20 mouse cellular contexts compared by ENCODE assay signal in the genomic region with DNA sequence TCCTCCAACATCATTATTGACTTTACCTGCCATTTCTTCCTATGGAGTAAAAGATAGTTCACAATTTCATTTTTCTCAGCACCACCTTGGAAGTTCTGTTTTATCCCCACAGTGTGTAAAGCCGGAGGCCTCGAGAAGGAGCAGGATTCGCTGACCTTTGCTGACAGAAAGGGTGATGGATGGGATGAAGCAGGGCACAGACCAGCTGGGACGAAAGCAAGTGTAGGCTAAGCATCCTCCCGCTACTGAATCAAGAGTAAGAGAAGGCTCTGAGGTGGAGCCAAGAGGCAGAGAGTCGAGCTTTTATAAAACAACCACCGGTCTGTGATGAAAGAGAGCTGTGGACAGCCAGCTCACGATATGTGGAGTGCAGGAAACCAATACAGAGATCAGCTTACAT.
"Had no signal": no experiment of that assay in that cellular context is flagged by ENCODE, and none has a peak within 500 bp of the region (broad histone marks: within the 10 kb centered on the region; RNA-seq: fewer than 3 reads in every experiment).

No protein-coding gene starts in this region.

- H3K4me2 ChIP-seq: kidney, embryonic 15.5 days; liver, embryonic 13.5 days; midbrain, embryonic 13.5 days had no signal

- ATAC-seq: midbrain, embryonic 13.5 days; midbrain, embryonic 16.5 days had no signal

- DNase-seq: kidney, adult 8-10 months; kidney, postnatal 10 days; kidney, postnatal 36 days; layer of hippocampus, postnatal 36 days; liver, embryonic 13.5 days; lung, adult 2 months; lung, postnatal 14 days; lung, postnatal 4 days; right cerebral cortex, adult 18-20 months; right cerebral cortex, postnatal 14 days; right cerebral cortex, postnatal 4 days; thymus, adult 2 months; thymus, postnatal 14 days; thymus, postnatal 4 days had no signal

- H3K27ac ChIP-seq: kidney, embryonic 15.5 days; left cerebral cortex, adult 2 months; liver, embryonic 13.5 days; midbrain, embryonic 13.5 days; stomach, postnatal 0 days had no signal

- H3K4me3 ChIP-seq: kidney, embryonic 15.5 days; left cerebral cortex, adult 2 months; liver, embryonic 13.5 days; midbrain, embryonic 13.5 days; myocyte had no signal

- H3K9ac ChIP-seq: kidney, embryonic 15.5 days; liver, embryonic 13.5 days; midbrain, embryonic 13.5 days had no signal

- H3K36me3 ChIP-seq: kidney, embryonic 15.5 days; liver, embryonic 13.5 days; midbrain, embryonic 13.5 days had no signal

- H3K9me3 ChIP-seq: liver, embryonic 13.5 days had no signal

- H3K4me1 ChIP-seq: kidney, embryonic 15.5 days; liver, embryonic 13.5 days; midbrain, embryonic 13.5 days had no signal

- H3K27me3 ChIP-seq: kidney, embryonic 15.5 days; liver, embryonic 13.5 days; midbrain, embryonic 13.5 days had no signal
